Mouse (Mus musculus): Measurements from ENCODE around the gene Lipe. TPM values are rescaled to one million over a fixed set of nuclear protein-coding genes. Genes with fewer than 3 reads are reported as not detected.

The Lipe gene
- polyA plus RNA-seq, 2 experiments: 3.5 to 10.4 TPM

GRCm38 (mm10) chr7:25424429-25424828, 25.9 kb upstream of the Lipe start:
- ATAC-seq (ENCODE audit: low FRiP score, low read depth): no peak
- 35% methylated on average over 4 of the region's 4 CpGs for WGBS
- Histone ChIP-seq H3K4me3 (replicated peaks; ENCODE audit: low read length) (no peak overlapping the region), H3K27me3 (ENCODE audit: control insufficient read depth, insufficient read depth, low read length) (no peaks in the 10 kb centered on the region; the same call in 1 of the 2 replicates), H3K27ac (replicated peaks; ENCODE audit: low read depth, low read length) (no peak overlapping the region), H3K36me3 (ENCODE audit: control insufficient read depth, insufficient read depth, low read length) (no peaks in the 10 kb centered on the region), H3K9ac (ENCODE audit: low read depth, low read length, severe bottlenecking) (no peak overlapping the region), H3K4me1 (ENCODE audit: control insufficient read depth, insufficient read depth, low read length) (no peaks in the 10 kb centered on the region), H3K4me2 (replicated peaks; ENCODE audit: low read depth, low read length, severe bottlenecking) (no peak overlapping the region), H3K9me3 (ENCODE audit: control insufficient read depth, low read length) (no peaks in the 10 kb centered on the region)
- peak; percentile 87 for DNase-seq (ENCODE audit: low spot score)
- TF ChIP-seq POLR2A (IDR thresholded peaks at IDR 0.05; ENCODE audit: borderline replicate concordance, extremely low read depth, insufficient read depth, insufficient read length): no peak

- Histone ChIP-seq H3K4me1 (ENCODE audit: control insufficient read depth, insufficient read depth, low read length) (no peaks in the 10 kb centered on the region), H3K9me3 (ENCODE audit: control insufficient read depth, low read length) (no peaks in the 10 kb centered on the region), H3K4me2 (replicated peaks; ENCODE audit: low read depth, low read length, severe bottlenecking) (no peak overlapping the region), H3K27me3 (ENCODE audit: control insufficient read depth, insufficient read depth, low read length) (no peaks in the 10 kb centered on the region; the same call in 1 of the 2 replicates), H3K36me3 (ENCODE audit: control insufficient read depth, insufficient read depth, low read length) (no peaks in the 10 kb centered on the region), H3K9ac (ENCODE audit: low read depth, low read length, severe bottlenecking) (no peak overlapping the region), H3K27ac (replicated peaks; ENCODE audit: low read depth, low read length) (no peak overlapping the region), H3K4me3 (replicated peaks; ENCODE audit: low read length) (no peak overlapping the region)
- DNase-seq (ENCODE audit: low spot score) (no peak), ATAC-seq (ENCODE audit: low FRiP score, low read depth) (no peak)
- 85% methylated on average over 16 of the region's 16 CpGs for WGBS
- no peak for TF ChIP-seq POLR2A (IDR thresholded peaks at IDR 0.05; ENCODE audit: borderline replicate concordance, extremely low read depth, insufficient read depth, insufficient read length)
Measured at GRCm38 (mm10) chr7:25422286-25422841, 23.9 kb upstream of the Lipe start.

DNA sequence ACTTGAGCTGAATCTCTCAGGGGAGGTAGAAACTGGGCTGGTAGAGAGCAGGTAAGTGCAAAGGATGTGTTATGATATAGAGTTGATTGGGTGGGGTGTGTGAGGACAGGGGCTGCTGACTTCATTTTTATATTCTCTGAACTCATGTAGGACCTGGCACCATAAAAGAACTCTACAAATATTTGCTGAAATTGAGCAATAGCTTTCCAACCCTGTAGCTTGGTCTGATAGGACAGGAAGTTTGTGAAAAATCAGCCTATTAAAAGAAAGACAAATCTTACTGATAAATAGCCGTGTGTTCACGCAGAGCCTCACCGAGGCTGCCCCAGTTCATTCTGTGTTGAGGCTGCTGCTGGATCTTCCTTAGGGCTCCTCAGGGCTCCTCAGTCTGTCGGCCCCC, 21.4 kb upstream of the Lipe start:
- ATAC-seq (ENCODE audit: low FRiP score, low read depth) (no peak), DNase-seq (ENCODE audit: low spot score) (no peak)
- 91% methylated on average over 4 of the region's 4 CpGs for WGBS
- Histone ChIP-seq H3K9ac (ENCODE audit: low read depth, low read length, severe bottlenecking) (no peak overlapping the region), H3K4me3 (replicated peaks; ENCODE audit: low read length) (no peak overlapping the region), H3K4me2 (replicated peaks; ENCODE audit: low read depth, low read length, severe bottlenecking) (no peak overlapping the region), H3K27ac (replicated peaks; ENCODE audit: low read depth, low read length) (no peak overlapping the region), H3K4me1 (ENCODE audit: control insufficient read depth, insufficient read depth, low read length) (no peaks in the 10 kb centered on the region), H3K36me3 (ENCODE audit: control insufficient read depth, insufficient read depth, low read length) (no peaks in the 10 kb centered on the region), H3K9me3 (ENCODE audit: control insufficient read depth, low read length) (no peaks in the 10 kb centered on the region), H3K27me3 (ENCODE audit: control insufficient read depth, insufficient read depth, low read length) (no peaks in the 10 kb centered on the region; the same call in 1 of the 2 replicates)
- no peak for TF ChIP-seq POLR2A (IDR thresholded peaks at IDR 0.05; ENCODE audit: borderline replicate concordance, extremely low read depth, insufficient read depth, insufficient read length)

DNA sequence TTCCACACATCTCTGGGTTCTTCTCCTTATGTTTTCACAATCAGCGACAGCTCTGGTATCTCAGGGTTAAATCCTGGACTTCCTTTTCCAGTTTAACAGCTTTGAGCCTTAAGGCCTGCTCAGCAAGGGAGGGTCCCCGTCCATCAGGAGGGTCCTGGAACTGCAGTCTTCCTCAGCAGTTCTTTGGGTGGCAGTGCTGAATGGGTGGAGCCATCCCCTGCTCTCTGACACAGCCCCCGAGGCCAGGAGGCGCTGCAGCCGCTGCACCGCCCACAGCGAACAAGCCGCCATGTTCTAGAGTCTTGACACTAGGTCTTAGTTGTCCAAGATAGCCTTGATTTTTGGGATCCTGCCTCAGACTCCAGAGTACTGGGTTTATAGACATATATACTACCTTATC, 21.0 kb upstream of the Lipe start:
- Histone ChIP-seq H3K9me3 (ENCODE audit: control insufficient read depth, low read length) (no peaks in the 10 kb centered on the region), H3K4me1 (ENCODE audit: control insufficient read depth, insufficient read depth, low read length) (no peaks in the 10 kb centered on the region), H3K27me3 (ENCODE audit: control insufficient read depth, insufficient read depth, low read length) (no peaks in the 10 kb centered on the region; the same call in 1 of the 2 replicates), H3K27ac (replicated peaks; ENCODE audit: low read depth, low read length) (no peak overlapping the region), H3K36me3 (ENCODE audit: control insufficient read depth, insufficient read depth, low read length) (no peaks in the 10 kb centered on the region), H3K4me2 (replicated peaks; ENCODE audit: low read depth, low read length, severe bottlenecking) (no peak overlapping the region), H3K9ac (ENCODE audit: low read depth, low read length, severe bottlenecking) (no peak overlapping the region), H3K4me3 (replicated peaks; ENCODE audit: low read length) (no peak overlapping the region)
- ATAC-seq (ENCODE audit: low FRiP score, low read depth) (no peak), DNase-seq (ENCODE audit: low spot score) (no peak)
- TF ChIP-seq POLR2A (IDR thresholded peaks at IDR 0.05; ENCODE audit: borderline replicate concordance, extremely low read depth, insufficient read depth, insufficient read length): no peak
- 74% methylated on average over 8 of the region's 8 CpGs for WGBS

DNA sequence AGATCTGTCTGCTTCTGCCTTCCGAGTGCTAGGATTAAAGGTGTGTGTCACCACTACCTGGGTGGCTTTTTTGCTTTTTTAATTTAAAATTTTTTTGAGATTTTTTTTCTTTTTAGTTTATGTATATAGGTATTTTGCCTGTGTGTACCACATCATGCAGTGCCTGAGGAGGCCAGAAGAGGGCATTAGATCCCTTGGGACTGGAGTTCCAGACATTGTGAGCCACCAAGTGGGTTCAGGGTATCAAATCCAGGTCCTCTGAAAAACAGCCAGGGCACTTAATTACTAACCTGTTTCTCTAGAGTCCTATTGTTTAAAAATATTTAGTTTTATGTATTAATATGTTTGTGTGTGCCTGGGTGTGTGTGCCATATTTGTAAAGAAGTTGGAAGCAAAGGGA, 19.1 kb upstream of the Lipe start:
- Histone ChIP-seq H3K4me2 (replicated peaks; ENCODE audit: low read depth, low read length, severe bottlenecking) (no peak overlapping the region), H3K36me3 (ENCODE audit: control insufficient read depth, insufficient read depth, low read length) (no peaks in the 10 kb centered on the region), H3K4me1 (ENCODE audit: control insufficient read depth, insufficient read depth, low read length) (no peaks in the 10 kb centered on the region), H3K9ac (ENCODE audit: low read depth, low read length, severe bottlenecking) (no peak overlapping the region), H3K9me3 (ENCODE audit: control insufficient read depth, low read length) (no peaks in the 10 kb centered on the region), H3K27ac (replicated peaks; ENCODE audit: low read depth, low read length) (no peak overlapping the region), H3K4me3 (replicated peaks; ENCODE audit: low read length) (no peak overlapping the region), H3K27me3 (ENCODE audit: control insufficient read depth, insufficient read depth, low read length) (no peaks in the 10 kb centered on the region)
- DNase-seq (ENCODE audit: low spot score) (no peak), ATAC-seq (ENCODE audit: low FRiP score, low read depth) (no peak)
- 83% methylated on average over 1 of the region's 1 CpGs for WGBS
- no peak for TF ChIP-seq POLR2A (IDR thresholded peaks at IDR 0.05; ENCODE audit: borderline replicate concordance, extremely low read depth, insufficient read depth, insufficient read length)

Measured in limb, embryonic 14.5 days (tissue).